Mouse (Mus musculus) layer of hippocampus, adult 11-12 months (tissue): ENCODE measurements around the gene Speg.

Source experiments
- DNase-seq: peaks from one replicate; pipeline ENCODE4 v3.0.0; 2022; ENCODE audit warnings: low spot score

The Speg gene

DNA sequence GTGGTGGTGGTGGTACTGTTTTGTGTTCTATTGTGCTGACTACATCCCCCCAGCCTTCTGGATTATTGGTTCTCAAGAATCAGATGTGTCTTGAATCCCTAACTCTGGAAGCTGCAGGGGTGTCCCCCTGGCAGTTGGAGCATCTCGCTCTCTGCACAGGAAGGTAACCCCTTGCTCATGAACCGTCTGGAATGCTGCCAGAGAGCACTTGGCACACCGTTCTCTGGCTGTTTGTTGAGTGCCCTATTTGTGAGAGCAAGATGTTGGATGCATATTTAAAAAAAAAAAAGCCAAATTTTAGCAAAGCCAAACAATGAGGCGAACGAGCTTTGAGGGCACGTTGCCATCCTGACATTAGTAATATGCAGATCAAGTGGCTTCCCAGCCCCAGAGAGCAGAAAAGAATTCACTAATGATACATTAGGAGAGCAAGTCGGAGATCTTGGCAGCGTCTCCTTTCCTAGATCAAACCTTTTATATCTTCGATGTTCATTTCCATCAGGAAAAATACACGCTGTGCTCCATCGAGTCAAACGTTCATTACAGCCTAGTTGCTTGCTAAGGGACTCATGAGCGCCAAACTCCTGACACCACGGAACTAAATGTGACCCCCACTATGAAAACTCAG, 9.5 kb upstream of the Speg start:
- DNase-seq: no peak

DNA sequence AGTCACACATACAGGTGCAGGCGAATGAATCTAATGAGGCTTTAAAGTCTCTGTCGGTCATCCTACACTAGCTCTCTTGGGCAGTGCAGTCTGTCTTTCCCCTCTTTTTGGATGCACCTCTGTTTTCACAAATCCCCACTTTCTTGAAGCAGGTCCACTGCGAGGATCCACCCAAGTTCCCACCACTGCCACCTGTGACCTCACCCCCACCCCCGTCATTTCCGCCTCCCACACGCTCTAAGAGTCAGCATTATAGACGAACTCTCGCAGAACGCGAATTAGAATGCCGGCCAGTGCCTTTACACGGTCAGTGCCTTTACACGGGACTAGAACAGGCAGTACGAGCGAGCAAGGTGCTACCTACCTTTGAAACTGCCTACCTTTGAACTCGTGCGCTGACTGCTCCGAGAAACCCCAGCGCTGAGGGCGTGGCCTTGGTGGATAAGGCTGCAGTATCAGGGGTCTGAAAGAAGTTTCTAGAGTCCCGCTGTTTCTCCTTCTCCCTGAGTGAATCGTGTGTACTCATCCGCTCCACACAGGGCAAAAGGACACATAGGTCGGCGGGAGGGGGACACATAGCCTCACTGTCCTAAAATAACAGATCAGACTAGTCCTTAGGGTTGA, 5.6 kb upstream of the Speg start:
- no peak for DNase-seq

DNA sequence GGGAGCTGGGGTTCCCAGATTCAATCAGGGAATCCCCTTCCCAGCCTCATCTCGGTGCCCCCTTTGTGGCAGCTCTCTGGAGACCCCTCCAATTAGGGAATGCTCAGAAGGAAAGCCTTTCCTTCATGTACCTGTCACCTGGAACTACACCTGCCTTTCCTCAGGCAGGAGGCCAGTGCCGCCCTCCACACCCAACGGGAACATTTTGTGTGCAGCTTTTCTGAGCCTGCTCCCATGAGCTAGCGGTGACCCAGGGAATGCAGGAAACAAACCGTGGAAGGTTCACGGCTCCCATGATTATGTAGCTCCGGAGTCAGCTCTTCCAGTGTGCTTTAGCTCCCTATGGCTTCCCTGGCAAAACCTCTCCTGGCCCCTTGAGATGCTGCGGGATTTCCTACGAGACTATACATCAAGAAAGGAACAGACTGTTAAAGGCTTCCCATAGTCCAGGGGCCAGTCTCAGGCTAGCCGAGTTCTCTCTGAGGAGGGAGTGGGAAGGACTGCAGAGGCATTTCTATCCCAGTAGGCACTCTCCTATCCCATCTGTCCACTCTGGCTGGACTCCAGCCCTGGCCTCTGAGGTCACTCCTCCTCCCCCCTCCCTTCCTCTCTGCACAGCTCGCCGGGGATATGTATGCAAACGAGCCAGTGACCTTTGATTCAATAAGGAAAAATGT, 5.0 kb upstream of the Speg start:
- DNase-seq: no peak

DNA sequence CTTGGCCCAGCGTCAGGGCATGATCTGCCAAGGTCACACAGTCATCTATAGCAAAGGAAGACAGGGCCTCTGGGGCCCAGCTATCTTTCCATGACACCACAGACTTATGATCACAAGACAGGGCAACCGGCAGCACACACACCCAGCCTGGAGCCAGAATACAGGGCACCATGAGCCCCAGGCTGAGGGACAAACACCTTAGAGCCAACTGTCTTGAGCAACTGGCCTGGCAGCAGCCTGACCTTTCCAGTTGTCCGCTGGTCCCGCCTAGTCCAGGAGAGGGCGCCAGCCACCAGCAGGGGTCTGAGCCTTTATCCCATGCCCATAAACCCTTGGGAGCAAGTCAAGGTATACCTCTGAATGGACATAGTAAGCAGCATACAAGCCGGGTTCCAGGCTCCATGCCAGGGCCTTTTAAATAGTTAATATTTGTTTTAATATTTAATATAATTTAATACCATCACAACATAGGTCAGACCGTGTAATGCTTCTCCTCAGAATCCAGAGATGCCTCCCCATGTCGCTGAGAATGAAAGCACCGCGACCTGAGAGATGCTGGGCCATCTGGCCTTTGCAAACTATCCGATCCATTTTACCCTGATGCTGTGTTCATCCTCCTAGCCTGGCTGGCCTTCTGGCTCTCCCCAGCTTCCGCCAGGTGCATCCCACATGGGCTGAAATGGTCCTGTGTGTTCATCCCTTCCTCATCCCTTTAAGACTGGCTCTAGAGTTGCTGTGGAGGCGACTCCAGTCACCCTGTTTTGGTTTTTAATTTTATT, 3.6 kb upstream of the Speg start:
- DNase-seq: no peak

DNA sequence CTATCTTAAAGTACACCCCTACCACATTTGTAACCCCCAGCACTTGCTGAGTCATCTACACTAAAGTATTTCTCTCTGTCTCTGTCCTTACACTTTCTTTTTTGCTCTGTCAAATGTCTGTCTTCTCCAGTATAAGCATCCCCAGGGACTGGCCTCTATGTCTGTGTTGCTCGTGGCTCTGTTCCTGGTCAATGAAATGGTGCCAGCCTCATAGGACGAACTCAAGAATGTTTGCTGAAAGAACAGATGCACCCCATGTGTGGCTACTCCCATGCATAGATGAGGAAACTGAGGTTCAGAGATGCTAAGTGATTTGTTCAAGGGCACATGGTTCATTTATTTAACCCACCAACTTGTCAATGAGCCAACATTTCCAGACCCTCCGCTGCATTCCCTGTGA, 2.6 kb upstream of the Speg start:
- no peak for DNase-seq

DNA sequence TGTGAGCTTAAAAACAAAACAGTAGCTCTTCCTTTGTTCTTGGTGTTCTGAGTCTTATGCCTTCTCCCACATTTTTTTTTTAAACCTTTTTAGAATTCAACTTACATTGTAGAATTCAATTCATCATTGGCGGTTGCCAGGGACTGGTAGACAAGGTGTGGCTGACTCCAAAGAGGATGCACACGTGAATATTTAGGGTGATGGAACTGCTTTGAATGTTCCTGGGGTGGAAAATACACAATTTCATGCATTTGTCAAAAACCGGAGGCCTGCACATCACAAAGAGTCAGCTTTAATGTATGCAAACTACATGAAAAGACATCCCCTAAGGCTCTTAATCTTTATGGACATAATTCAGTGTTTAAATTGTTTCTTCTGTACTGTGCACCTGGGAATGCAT, 1.8 kb upstream of the Speg start:
- DNase-seq: no peak

DNA sequence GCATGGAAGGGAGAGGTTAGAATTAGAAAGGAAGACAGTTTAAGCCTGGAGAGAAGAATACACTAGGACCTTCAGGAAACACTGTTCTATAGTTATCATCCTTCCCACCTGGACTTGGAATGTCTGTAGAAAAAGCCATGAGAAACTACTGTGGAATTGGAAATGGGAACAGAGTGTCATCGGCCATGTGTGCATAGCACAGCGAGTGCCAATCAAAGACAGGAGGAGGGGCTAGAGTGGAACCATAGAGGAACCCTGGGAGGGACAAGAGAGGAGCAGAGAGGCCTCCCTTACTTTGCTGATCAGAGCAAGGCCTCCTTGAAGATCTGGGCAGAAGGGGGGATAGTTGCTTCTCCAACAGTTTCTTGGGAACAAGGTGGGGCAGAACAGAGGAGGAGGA, 4.1 kb downstream of the Speg start:
- no peak for DNase-seq

DNA sequence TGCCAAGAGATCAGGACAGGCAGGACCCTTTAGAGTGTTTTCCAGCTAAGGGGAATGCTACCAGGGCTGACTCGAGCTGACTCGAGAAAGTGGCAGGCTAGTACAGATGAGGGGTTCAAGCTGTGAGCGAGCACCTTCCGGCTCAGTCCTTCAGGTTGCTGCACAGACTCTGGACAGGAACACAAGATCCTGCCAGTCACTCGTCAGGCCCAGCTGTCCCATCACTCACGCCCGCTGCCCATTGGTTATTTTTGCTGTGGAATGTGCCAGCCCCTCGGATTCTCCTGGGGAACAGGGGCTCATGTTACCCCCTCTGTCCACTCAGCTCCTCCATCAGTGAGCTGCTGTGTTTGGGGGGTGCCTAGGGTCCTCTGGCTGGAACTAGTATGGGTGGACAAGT, 4.8 kb downstream of the Speg start:
- DNase-seq: no peak

DNA sequence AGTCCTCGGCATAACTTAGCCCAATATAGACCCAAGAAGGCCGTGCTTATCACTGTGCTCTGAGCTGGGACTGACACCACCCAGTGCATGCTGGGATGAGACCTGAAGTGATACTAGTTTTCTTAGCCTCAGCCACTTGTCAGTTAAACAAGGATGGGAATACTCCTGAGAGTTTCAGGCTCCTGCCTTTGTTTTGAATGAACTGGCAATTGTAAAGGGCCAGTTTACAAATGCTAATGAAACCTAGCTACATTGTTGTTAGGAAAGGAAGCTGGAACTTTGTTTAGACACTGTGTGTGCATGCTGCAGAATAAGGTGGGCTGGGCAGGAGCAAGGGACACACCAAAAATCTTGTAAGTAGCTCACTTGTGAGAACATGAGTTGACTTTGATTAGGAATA, 5.9 kb downstream of the Speg start:
- no peak for DNase-seq

DNA sequence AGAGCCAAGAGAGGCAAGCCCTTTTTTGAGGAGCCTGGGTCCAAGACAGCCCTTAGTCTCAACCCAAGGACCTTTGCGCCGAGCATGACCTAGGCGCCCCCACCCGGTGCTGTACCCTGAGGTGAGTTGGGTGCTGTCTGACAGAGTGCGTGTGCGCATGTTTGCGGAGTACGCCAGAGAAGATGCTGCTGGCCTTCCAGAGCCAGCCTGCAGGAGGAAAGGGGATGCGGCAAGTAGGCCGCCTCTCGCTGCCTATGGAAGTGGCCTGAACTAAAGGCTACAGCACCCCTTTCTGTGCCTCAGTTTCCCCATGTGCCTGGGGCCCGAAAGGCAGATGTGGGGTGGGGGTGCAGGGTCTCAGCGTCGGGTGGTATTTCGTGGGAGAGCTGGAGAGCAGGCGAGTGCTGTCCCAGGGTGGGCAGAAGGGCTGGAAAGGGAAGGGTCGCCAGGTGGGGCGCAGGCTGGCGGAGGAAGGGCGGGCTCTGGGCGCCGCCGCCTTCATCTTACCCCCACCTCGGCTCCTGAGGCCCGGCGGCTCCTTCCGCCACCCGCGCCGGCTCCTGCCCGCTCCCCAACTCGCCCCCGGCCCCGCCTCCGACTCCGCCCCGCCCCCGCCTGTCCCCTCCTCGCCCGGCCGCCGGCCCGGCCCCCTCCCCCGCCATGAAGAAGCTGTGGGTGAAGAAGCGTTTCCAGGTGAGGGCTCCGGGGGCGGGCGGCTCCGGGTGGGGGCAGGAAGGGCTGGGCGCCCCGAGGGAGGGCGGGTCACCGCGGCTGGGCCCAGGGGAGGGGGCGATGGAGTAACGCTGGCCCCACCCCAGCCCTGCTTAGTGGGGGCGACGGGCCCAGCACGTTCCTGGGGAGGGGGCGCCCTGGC, 6.6 kb downstream of the Speg start:
- no peak for DNase-seq

DNA sequence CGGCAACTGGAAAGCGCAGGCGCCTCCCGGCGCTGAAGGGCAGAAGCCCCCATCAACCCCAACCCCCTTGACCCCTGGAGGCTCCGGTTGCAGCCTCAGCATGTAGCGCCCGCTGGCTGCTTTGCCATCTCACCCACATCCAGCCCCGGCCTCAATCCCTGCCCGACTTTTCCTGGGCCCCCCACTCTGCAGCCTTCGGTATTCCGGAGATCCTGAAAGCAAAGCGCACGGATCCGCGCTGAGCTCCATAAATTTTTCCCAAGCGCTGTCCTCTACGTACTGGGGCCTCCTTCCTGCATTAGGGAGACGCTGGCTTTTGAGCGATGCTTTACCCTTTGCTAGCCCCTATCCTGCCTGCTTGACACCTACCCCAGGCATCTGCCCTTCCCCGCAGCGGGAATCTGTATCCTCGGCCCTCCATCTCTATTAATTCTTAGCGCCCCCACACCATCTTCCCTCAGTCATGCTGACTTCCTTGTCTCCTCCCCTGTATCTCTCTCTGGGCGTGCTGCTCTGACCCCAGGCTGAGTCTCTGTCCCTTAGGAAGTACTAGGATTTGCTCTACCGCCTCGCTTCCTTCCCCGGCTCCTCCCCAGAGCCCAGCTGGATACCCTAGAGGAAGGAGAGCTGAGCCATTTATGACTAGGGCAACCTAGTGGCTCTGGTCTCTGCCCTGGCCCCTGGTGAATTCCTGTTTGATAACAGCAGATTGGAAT, 7.4 kb downstream of the Speg start:
- no peak for DNase-seq

DNA sequence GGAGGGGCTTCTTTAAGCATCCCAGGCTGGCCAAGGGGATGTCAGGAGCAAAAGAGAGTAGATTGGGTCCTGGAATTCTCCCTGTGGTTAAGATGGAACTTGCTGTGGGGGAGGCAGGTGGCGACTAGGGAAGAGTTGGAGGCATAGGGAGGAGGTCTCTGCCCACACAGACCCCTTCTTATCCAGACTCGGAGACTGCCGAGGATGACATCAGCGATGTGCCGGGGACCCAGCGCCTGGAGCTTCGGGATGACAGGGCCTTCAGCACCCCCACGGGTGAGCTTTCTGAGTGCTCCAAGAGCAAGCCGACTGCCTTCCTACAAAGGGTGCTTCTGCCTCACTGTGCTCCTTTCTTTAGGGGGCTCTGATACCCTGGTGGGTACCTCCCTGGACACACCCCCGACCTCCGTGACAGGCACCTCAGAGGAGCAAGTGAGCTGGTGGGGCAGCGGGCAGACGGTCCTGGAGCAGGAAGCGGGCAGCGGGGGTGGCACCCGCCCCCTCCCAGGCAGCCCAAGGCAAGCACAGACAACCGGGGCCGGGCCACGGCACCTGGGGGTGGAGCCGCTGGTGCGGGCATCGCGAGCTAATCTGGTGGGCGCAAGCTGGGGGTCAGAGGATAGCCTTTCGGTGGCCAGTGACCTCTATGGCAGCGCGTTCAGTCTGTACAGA, 9.5 kb downstream of the Speg start:
- no peak for DNase-seq

DNA sequence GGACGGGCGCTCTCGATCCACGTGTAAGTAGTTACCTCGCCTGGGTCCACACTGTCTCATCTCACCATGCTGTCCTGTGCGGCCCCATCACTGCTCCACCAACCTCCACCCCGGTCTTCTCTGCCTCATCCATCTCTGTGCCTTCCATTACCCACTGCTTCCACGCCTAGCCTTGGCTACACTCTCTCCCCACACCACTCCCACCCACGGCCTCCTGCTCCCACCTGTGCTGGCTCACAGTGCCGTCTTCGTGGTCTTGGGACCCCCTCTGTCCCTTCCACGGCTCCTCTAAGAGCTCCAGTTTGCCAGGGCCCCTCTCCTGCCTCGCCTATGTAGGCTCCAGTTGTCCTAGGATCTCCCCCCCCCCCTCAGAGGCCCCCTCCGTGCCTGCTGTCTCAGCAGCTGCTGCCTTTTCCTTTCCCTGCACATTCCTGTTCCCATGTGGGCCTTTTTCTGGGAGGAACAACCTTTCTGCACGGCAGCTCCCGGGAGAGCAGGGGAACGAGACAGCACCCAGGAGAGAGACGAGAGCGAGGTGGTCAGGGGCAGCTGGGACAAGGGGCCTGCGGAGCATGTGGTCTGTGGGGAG, 10.1 kb downstream of the Speg start:
- DNase-seq: no peak

DNA sequence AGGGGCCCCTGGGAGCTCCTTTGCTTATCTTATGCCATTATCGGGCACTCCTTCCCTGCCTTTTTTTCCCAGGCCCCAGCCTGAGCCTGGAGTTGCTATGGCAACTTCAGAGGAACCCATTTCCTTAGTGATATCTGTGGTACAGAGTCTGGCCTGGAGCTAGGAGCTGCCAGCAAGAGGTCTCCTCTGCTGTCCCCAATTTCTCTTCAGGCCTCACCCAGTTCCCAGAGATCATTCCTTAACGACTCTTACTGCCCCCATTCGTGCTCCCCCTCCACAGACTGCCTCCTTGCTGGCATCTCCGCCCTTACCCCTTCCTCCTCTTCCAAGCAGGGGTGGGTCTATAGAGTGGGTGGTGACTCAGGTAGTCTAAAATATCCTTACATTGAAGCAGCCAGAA, 11.1 kb downstream of the Speg start:
- DNase-seq: no peak

DNA sequence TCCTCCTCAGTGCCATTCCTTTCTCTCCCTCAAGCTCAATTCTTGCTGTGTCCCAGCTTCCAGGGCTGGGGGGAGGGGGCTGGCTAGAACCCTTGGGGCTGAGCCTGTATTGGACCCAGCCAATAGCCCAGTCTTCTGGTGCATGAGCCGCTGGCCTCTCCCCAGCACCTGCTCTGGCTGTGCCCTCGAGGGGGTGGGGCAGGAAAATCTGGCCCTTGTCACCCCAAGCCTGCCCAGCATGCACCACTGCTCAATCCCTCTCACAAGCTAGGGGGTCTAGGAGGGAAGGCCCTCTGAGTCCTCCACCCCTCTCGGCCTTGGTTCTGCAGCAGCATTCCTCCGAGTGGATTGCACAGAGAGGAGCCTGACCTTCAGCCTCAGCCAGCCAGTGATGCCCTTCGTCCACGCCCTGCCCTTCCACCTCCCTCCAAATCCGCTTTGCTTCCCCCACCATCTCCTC, 12.4 kb downstream of the Speg start:
- no peak for DNase-seq

DNA sequence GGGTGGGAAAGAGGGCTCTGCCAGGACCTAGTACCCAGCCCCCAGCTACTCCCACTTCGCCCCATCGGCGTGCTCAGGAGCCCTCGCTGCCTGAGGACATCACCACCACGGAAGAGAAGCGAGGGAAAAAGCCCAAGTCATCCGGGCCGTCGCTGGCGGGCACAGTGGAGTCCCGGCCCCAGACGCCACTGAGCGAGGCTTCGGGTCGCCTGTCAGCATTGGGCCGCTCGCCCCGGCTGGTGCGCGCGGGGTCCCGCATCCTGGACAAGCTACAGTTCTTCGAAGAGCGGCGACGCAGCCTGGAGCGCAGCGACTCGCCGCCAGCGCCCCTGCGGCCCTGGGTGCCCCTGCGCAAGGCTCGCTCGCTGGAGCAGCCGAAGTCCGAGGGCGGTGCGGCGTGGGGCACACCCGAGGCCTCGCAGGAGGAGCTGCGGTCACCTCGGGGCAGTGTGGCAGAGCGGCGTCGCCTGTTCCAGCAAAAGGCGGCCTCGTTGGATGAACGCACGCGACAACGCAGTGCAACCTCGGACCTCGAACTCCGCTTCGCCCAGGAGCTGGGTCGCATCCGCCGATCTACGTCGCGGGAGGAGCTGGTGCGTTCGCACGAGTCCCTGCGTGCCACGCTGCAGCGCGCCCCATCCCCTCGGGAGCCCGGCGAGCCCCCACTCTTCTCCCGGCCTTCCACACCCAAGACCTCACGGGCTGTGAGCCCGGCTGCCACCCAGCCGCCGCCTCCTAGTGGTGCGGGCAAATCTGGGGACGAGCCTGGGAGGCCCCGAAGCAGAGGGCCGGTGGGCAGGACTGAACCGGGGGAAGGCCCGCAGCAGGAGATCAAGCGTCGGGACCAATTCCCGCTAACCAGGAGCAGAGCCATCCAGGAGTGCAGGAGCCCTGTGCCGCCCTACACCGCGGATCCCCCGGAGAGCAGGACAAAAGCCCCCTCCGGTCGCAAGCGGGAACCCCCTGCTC, 13.1 kb downstream of the Speg start:
- DNase-seq: no peak

DNA sequence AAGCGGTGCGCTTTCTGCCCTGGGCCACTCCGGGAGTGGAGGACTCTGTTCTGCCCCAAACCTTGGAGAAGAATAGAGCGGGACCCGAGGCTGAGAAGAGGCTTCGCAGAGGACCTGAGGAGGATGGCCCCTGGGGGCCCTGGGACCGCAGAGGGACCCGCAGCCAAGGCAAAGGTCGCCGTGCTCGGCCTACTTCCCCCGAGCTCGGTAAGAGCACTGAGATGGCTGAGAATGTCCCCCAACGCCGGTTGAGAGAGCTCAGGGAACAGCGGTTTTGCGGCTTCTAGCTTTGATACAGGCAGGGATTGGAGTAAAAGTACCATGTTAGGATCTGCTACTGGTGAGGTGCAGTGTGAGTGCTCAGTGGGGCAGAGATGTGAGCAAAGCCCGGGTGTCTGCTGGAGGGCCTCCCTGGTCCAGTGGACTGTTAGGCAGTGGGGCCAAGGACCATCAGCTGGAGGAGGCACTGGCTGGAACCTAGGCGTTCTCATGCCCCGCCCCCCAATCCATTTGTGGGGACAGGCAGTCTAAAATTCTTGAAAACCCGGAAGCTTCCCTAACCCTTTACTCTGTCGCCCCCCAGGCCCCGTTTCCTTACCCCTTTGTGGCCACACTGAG, 13.9 kb downstream of the Speg start:
- no peak for DNase-seq

DNA sequence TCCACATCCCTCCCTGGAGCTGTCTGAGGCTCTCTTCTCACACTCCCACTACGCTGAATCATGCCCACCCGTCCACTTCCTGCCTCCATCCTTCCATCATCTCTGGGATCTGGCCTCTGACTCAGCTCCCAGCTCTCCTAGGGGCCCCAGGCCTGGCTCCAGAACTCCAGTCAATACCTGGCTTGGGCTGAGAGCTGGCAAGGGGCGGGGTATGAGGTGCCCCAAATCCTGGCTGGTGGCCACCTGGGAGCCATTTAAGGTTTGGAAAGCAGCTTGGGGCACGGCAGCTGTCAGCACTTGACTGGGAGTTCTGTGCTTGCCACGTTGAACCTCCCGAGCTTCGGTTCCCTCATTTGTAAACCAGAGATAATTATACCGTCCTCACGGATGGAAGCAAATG, 18.0 kb downstream of the Speg start:
- peak; percentile 59 for DNase-seq

DNA sequence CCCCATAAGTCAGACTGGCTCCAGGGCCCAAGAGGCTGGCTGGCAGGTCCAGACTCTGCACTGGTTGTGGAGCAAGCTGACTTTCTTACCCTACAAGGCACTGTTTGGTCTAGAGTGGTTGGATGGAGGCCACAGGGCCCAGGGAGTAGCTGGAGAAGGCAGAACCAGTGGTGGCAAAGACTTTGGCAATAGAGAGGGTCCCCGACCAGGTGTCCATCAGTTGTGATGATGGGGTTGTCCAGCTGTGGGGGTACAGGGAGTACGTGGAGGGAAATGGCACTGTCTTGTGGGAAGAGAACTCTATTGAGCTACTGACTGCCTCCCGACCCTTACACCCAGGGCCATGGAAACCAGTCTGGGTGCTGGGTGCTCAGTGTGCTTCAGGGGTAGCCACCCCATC, 18.7 kb downstream of the Speg start:
- no peak for DNase-seq
